Mouse (Mus musculus) thymus, postnatal 36 days (tissue): ENCODE measurements around the gene Hif3a.
A peak's percentile ranks its signal among the peaks of the same experiment; 100 is the strongest.

Experiments used
- DNase-seq, 2 experiments: peaks; one replicate each; pipeline ENCODE4 v3.0.0; 2022; ENCODE audit warnings: mixed read lengths in 2 of 2

Gene Hif3a

DNA sequence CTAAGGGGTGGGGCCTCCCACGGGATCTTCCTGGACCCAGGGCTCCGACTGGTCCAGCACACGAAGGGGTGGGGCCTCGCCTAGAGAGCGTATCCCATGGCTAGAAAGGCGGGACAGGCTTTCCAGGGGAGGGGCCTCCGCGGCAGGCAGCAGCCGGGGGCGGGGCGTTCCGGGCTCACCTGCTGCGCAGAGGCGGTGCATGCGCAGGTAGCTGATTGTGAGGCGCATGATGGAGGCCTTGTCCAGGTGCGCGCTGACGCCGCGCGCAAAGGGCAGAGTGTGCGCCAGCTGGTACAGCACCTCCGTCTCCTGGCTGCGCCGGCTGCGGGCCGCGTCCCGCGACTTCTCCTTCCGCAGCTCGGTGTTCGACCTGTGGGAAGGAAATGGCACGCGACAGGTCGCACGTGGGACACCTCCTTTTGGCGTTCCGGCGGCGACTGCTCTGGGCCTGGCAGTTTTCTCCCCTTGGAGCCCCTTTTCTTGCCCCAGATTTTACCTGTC is 6.1 kb downstream of the Hif3a start:
- DNase-seq = peak; percentile 70 to 83

- DNase-seq = no peak
Measured at GRCm38 (mm10) chr7:17055287-17055946, 6.8 kb downstream of the Hif3a start.

- no peak for DNase-seq
Measured at GRCm38 (mm10) chr7:17054325-17054989, 7.8 kb downstream of the Hif3a start.

- DNase-seq = peak; percentile 76 to 77
Measured at GRCm38 (mm10) chr7:17050933-17051594, 11.2 kb downstream of the Hif3a start.

DNA sequence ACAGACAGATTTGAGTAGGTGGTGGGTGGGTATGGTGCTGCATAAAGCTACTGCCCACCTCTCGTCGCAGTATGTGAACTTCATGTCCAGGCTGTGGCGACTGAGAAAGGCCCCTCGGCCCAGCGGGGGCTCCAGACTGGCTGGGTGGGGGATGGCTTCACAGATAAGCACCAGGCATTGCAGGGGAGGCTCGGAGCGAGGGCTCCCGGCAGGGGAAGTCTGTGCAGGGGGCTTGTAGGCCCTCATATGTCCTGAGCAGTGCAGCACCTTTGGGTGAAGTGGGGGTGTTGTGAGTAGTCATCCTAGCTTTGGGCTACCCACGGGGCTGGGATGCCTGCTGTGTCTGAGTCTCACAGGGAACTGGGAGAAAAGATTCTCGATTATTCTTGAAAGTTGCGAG is 11.7 kb downstream of the Hif3a start:
- peak in 1 of 2 experiments; percentile 30 for DNase-seq

DNA sequence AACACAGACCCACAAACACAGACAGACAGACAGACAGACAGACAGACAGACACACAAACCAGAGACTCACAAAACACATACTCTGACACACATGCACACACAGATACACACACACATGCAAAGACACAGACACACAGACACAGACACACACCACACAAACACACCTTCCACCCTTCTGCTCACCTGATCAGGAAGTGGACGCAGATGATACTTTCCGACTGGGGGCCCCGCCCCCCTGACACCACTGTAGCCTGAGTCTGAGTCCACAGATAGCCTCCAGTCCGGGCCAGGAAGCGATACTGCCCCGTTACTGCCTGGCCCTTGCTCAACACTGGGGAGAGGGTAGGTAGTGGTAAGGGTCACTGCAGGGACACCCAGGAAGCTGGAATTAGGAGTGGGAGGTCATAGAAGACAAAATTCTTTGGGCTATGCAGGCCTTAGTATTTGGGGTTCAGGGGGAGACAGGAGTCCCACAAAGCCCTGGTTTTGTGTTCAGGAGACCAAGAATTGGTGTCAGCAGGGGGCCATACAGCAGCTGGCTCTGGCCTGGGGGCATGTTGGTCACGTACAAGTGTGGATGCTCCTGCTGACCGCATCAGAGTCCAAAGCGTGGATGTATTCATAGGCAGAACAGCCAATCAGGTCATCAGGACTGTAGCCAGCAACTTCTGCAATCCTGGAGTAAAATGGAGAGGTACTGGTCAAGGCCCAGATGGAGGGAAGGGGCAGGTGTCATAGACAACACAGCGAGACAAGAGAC is 13.6 kb downstream of the Hif3a start:
- no peak for DNase-seq

DNA sequence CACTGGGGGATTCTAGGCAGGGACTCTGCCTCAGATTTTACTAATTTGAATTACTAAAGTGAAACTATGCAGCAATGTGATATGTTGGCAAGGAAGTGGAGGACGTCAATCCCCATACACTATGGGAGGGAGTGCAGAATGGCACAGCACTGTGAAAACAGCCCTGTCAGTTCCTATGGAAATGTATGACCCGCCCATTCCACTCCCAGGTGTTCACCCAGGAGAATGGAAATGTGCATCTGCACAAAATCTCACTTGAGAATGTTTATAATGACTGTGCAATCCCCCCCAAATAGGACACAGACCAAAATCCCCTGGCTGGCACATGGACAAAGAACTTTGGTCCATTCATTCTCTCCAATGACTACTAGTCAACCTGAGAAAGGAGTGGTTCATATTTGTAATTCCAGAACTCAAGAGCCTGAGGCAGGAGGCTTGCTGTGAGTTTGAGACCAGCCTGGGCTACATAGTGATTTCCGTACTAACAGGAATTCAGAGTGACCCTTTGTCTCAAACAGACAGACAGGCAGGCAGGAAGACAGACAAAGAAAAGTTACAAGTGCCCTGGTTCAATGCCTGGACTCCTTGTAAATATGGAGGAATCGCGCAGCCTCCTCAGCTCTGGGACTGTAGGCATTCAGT is 15.1 kb downstream of the Hif3a start:
- no peak for DNase-seq

GRCm38 (mm10) chr7:17045743-17046142 is 16.5 kb downstream of the Hif3a start:
- no peak for DNase-seq

GRCm38 (mm10) chr7:17039373-17039772 is 22.9 kb downstream of the Hif3a start:
- DNase-seq = no peak

DNA sequence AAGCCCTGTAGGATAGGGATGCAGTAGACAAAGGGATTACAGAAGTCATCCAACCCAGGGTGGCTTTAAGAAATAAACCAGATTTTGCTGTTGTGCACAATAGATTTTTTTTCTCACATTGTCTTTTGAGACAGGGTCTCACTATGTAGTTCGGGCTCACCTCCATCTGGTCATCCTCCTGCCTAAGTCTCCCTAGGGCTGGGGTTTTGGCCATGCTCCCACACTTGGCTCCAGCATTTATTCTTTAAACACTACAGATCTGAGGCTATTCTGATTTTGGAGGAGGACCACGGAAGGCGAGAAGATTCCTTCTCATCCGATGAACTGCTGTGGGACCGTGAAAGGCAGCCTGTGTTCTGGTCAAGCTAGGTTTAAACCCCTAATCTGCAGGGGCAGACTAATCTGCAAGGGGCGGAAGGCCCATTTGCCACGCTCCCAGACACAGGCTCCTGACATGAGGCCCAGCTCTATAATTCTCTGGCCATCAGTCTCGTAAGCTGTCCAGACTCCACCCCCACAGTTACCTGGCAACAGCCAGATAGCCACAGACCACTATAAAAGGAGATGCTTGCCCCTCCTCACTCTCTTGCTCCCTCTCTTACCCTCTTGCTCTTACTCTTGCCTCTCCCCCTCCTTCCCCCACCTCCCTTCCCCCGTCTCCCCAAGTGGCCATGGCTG is 24.1 kb downstream of the Hif3a start:
- DNase-seq = no peak

DNA sequence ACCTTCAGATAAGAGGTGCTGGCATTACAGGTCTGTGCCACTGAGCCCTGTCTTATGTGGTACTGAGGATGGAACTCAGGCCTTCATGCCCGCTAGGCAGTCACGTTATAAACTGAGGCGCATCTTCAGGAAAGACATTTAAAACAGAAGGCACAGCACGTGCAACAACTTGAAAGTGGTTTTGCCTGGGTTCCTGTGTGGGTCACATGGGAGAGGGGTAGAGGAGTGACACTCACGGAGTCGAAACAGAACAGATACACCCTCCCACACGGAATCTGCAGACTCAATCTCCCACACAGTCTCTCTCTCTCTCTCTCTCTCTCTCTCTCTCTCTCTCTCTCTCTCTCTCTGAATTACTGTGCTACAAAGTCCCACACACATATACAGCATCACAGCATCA is 32.0 kb downstream of the Hif3a start:
- DNase-seq = no peak

DNA sequence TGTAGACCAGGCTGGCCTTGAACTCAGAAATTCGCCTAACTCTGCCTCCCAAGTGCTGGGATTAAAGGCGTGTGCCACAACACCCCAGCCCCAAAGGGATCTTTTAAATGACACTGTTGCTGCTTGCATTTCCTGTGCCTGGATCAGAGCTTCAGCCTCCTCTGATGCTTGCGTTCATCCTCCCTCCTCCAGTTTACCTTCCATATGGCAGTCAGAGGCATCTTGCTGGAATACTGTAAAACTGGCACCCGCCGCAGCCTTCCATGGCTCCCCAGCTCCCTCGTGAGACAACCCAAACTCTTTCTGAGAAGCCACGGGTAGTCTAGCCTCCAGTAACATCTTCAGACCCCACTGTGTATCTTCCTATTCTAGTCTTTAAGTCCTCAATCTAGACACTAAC is 33.3 kb downstream of the Hif3a start:
- DNase-seq = no peak

GRCm38 (mm10) chr7:17027588-17028343 is 34.5 kb downstream of the Hif3a start, which contains the start of gene Ppp5c:
TSS of gene Ppp5c (minus strand) at chr7:17027924.
- DNase-seq = peak; percentile 78 to 85

DNA sequence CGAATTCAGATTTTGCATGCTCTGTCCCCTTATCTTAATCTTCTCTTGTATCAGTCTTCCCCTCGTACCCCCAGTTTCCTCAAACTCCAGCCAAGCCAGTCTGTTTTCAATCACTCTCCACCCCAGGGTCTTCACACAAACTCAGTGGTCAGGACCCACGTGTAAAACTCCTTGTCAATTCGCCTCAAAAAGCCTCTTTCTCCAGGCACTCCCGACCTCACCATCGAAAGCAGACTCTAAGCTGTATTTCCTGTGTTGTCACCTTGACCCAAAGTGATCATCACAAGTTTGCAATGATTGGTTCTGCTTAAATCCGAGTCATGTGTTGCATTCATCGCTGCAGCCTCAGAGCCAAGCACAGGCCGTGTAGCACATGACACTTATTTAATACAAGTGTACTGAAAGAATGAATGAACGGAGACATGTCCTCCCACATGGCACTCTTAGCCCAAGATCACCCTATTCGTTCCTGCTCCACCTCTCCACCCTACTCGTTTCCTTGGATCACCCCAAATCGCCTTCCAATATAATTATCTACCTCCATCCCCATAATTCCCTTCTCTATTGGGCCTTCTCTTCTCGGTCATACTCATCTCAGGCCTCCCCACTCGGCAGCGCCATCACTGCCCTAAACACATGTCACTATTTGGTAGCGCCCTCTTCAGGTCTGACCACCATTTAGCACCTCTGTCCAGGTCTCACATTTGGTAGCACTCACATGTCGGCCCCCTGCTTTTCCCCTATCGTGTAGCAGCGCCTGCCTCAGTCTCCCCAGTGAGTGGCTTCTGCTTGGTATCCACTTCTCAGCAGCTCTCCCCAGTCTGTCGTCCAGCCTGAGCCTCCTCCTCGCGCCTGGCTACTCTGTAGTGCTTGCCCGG is 35.3 kb downstream of the Hif3a start:
- DNase-seq = peak; percentile 2 to 51

DNA sequence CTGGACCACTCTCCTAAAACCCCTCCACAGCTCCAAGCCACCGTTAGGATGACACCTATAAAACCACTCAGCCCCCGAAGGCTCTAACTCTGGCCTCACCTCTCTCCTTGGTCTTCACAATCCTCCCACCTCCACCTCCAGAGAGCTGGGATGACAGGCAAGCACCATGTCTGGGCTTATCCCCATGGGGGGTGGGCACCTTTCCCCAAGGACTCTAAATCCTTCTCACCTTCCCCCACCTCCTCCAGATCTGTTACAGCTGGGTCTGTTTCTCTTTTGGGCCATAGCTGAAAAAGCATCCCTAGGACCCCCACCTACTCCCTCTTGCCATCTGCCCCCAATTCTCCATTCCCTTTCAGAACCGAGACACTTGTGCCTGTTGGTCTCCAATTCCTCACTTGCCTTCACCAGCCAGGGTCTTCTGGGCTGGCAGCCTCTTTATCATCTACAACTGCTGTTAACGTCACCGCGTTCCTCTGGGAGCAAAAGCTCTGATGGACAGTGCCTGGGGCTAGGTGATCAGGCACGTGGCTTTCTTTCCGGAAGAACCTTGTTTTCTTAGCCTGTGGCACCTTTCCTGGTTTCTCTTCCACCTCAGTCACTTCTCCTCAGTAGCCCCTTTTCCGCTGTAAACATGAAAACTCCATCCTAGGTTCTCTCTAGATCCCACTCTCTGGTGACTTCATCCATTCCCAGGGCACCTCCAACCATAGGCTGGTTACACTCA is 36.2 kb downstream of the Hif3a start:
- no peak for DNase-seq

DNA sequence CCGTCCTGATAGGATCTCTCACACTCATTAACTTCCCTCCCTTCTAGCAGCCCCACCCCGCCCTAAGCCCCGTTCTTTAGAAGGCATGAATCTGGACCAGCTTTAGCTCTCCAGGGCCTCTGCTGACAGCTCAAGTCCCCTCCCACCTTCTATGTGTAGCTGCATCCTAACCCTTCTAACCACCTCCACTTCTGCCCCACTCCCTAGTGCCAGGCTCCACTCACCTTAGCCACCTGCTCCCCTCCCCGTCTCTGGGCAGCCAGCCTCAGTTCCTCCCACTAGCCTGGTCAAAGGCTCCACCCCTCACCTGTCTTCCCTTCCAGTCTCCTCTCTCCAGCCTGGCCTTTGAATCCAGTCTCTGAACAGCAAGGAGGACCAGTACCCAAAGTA is 36.7 kb downstream of the Hif3a start:
- no peak for DNase-seq

DNA sequence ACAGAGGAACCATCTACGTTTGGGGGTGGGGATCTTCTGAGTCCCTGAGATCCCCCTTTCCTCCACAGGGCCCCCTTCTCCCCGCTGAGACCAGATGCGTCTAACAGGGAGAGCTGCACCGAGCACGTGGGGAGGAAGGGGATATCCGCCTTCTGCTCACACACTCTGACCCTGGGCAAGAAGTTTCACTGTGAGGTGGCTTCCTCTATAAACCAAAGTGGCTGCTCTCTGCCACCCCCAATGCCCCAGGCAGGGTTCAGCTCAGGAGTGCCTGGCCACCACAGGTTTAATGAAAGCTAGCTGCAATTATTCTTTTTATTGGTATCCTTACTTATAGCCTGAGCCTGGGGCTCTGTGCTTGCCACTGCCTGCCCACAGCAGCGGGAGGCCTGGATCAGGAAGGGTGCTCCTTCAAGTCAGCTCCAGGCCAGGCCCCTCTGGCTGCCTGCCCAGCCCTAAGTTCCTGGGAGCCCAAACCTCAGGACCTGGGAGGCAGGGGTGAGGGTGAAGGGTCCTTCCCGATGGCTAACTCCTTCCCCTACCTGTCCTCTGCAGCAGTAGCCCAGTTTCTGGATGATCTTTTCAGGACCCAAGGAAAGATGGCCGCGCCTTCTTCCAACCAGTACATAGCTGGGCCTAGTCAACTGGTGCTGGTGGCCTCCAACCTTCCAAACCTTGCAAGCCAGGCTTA is 37.3 kb downstream of the Hif3a start:
- DNase-seq = peak; percentile 59 to 69

DNA sequence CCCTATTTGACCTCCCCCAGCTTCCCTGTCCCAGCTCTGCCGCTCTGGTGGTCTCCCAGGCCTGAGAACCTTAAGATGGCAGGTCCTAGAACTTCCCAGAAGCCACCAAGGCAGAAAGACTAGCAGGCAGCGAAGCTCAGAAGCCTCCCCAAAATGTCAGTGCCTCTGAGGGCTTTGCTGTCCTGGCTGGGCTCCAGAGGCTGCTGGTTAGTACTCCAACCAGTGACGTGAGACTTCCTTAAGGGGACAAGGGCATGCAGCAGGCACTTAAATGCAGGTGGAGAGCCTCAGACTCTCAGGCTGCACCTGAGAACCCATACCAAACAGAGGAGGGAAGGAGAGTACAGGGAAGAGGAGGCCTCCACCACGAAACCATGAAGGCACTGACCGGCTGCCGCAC is 38.1 kb downstream of the Hif3a start:
- DNase-seq = no peak

GRCm38 (mm10) chr7:17023701-17024100 is 38.5 kb downstream of the Hif3a start:
- DNase-seq = no peak
